Mouse (Mus musculus) embryo, embryonic 11 days (tissue): Measurements from ENCODE around the gene Atp8b4.

Experiments used
- DNase-seq: peaks from one replicate; pipeline ENCODE4 v3.0.0-alpha.2; 2015

The Atp8b4 gene

DNA sequence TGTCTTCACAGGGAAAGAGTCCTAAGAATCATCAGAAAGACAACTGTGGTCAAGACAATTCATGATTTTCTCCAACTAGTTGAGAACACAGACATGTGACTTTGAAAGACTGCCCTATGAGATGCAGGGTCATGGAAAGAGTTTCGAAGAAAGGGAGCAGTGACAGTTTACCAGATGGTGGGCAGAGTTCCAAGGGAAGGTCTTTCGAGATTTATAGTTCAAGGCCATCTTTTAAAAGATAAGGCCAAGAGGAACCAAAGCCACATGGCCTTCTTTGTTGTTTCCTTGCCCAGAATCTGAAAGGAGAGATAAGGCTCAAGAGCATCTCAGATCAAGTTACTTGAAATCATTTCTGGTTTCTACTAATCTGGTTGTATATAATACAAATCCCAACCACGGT lies 225.0 kb downstream of the Atp8b4 start:
- DNase-seq, result no peak

DNA sequence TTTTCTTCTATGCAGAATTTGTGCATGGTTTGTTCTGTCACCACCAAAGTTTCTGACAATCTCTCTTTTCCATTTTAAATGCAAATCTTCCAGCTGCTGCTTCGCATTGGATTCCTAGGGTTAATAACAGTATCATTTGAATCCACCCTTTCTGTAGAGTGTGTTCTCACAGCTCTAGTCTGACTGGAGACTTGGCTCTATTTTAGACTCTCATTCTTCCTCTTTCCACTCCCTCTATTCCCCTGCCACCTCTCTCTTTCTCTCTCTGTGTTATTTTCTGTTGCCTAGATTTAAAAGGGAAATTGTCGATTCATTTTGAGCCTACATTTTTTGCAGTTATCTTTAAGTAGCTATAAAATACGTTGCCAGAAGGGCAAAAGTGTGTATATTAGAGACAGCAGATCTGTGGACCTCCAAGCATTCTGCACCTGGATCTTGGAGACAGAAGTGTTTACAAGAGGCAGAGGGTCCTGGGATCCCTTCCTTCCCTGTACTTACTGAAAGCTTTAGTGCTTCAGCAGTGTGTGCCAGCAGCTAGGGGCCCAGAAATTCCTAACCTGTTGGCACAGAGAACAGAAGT lies 225.6 kb downstream of the Atp8b4 start:
- no peak for DNase-seq

DNA sequence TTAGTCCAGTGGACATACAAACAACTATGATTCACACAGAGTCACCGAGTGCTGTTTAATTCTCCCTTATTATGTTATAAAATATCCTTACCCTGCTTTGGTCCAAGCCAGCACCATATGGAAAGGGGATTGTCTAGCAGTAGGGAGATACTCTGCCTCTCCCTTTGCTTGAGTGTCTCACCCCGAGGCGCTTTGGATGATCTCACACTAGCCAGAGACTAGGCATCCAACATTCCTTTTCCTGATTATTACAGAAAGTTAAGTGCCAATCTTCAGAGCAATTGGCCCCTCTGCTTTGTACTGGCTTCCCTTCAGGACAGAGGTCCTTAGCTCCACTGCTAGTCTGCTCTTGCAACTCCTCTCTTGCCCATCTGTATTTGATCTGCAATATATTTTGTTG lies 226.2 kb downstream of the Atp8b4 start:
- no peak for DNase-seq
